Mouse (Mus musculus) urinary bladder, adult 18-20 months (tissue): ENCODE results near the gene Ltbr.
"Not testable (repeated sequence)": the region's sequence is repeated elsewhere in the genome, so short reads cannot be mapped to it uniquely, and the experiment has no call there.

Experiments
- DNase-seq, 2 experiments: peaks; one replicate each; pipeline ENCODE4 v3.0.0; 2022; ENCODE audit warnings: low spot score in 2 of 2, mixed read lengths in 2 of 2

Gene Ltbr

GRCm38 (mm10) chr6:125312581-125313355, 917 bp downstream of the Ltbr start:
- no peak for DNase-seq

DNA sequence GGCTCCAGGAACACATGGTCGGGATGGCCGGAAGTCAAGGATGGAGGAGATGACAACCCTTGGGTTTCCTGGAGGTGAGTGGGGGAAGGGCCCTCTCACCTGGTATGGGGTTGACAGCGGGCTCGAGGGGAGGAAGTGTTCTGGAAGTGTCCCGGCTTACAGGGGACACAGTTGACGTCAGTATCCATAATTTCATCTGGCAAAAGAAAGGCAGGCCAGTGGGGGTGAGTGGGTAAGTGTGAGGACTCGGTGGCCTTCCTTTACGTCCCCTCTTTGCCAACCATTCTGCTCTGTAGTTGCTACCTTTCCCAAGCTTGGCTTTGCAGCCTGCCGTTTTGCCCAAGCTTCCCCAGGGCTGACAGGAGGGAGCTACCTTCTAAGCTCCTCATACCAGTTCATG, 1.5 kb downstream of the Ltbr start:
- DNase-seq, result no peak

DNA sequence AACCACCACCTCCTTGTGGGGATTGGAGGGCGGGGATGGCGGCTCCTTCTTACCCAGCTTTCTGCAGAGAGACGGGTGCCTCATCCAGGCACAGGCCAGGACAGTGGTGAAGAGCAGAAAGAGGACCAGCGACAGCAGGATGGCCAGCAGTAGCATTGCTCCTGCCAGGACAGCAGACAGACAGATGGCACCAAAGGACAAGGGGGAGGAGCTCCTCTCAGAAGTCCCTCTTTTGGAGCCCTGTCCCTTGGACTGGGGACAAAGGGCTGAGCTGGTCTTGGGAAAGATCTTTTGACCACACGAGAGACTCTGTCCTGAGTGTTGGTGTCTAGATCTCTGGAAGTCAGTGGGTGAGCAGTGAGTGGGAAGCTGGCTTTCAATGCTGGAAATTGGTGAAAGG, 4.3 kb downstream of the Ltbr start:
- DNase-seq, result no peak

- no peak for DNase-seq
These were observed 4.8 kb downstream of the Ltbr start for GRCm38 (mm10) chr6:125308921-125309320.

DNA sequence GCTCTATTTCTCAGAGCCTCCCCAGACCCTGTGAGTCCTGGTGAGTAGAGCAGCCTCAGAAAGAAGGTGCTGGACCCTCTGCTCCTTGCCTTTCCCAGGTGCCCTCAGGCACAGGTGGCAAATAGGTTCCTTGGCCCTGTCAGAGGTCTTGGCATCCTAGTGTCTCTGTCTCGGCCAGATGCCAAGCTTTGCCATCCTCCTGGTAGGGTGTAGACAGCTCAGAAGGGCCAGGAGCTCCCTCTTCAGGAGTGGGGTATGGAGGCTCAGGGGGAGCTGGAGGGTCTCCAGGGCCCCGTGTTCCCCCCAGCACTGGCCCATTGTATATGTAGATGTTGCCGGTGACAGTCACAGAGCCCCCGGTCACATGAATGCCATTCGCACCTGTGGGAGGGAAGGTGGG, 6.6 kb downstream of the Ltbr start:
- DNase-seq, result no peak

- DNase-seq, result no peak
These were observed 8.2 kb downstream of the Ltbr start for GRCm38 (mm10) chr6:125305465-125305864.

GRCm38 (mm10) chr6:125304408-125304807, 9.3 kb downstream of the Ltbr start:
- DNase-seq, result not testable (repeated sequence)

GRCm38 (mm10) chr6:125303242-125303641, 10.4 kb downstream of the Ltbr start:
- no peak for DNase-seq

DNA sequence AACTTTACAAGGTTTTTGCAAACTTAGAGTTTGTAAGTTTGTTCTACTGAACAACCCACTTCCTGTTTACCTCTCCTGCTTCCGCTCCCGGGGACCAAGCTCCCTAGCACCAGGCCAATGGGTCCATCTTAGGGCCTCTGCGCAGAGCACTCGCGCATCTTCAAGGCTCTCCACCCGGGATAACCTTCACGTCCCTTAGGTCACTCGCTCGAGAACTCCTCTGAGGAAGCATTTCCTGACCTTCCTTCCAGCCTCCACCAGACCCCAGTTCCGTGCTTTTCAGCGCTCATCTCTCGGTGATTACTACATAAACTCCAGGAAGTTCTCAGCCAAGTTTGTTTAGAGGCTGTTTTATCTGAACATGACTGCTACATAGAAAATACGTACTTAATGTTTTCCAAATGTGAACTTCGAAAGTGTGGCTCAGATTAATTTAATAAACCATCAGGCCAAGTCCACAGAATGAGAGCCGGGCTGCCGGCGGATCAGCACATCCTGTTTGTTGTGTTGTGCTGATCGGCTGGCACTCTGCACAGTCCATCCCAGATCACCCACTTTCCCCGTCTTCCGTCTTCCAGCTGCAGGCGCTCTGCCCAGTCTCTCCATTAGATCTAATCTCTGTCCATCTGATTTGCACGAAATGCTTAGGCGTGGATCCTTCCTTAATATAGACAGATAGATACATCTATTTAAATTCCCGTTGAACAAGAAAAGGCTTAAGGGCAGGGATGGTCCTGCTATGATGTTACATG, 11.3 kb downstream of the Ltbr start:
- DNase-seq, result no peak

- DNase-seq, result no peak
These were observed 12.7 kb downstream of the Ltbr start for GRCm38 (mm10) chr6:125300982-125301381.

DNA sequence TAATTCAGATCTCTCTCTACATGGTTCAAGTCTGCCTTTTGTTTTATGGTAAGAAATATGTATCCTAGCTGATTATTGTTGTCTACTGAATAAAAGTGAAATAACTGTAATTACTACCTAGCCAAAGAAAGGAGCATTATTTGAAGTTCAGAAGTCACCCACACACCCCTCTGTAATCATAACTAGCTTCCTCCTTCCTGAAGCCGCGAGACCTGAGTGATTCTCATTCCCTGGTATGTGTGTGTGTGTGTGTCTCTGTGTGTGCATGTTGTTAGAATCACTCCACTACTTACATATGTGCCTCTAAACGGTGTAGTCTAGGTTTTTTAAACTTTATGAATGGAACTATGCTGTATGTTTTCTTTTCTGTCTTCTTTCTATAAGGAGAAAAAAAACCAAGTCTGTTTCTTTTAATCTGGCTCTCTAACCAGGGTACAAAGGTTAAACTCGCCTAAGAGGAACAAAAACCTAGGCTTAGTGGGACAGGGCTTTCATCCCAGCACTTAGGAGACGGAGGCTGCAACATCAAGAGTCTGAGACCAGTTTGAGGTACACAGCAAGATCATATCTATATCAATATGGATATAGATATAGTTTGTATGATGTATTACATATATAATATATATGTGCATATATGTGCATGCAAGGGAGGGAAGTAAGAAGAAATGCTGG, 16.4 kb downstream of the Ltbr start:
- DNase-seq, result no peak

- no peak for DNase-seq
These were observed 19.6 kb downstream of the Ltbr start for GRCm38 (mm10) chr6:125294049-125294448.

- no peak for DNase-seq
These were observed 21.4 kb downstream of the Ltbr start for GRCm38 (mm10) chr6:125292256-125292655.

DNA sequence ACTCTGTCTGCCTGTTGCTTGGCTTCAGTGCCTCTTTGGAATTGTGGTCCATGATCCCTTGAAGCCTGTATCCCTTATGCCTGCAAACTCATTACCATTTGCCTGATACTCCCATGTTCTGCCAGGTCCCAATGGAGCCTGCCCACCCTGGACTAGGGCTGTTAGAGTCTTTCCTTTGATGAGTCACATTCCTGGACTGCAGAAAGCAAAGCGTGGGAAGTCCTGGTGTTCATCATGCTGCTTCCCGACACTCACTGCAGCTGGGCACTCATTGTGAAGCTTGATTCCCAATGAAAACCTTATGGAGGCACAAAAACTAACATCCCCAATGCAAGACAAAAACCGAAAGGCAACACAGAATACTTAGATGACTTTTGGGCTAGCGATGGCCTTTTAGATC, 22.4 kb downstream of the Ltbr start:
- DNase-seq, result no peak

DNA sequence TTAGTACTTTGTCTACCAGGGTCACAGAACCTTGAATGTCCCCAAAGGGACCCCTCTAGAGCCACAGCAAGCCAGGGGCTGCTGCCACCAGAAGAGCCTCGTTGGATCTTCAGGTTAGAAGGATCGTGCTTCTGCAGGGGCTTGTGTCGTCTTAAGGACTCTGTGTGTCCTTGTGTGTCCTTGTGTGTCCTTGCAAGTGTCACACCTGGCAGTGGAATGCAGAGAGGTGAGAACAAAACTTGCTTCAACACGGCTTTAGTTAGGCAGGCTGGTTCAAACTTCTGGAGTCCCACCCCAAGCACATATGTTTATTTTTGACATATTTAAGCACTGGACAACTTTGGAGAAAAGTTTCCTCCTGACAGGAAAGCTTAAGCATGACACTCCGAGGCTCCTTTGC, 25.0 kb downstream of the Ltbr start:
- DNase-seq, result no peak

GRCm38 (mm10) chr6:125286944-125287343, 26.7 kb downstream of the Ltbr start:
- no peak for DNase-seq

DNA sequence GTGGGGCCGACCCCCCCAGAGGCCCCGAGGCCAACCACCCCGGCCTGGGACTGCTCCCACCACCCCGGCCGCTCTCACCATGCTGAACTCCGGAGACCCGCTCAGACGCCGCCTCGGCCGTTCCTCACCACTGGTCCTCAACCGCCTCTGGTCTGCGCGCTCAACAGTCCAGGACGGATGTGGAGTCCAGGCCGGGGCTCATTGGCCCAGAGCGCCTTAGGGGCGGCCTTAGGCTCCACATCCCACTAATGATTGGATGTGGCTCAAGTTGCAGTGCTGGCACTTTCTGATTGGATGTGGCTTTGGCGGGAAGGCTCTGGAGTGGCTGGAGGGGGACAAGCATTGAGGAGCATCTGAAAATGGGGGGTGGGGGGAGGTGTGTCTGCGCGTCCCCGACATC, 27.8 kb downstream of the Ltbr start, which contains the start of gene Tuba3a:
TSS of gene Tuba3a (minus strand) at position 153 of the 400 bp plus-strand sequence.
- DNase-seq, result no peak

GRCm38 (mm10) chr6:125284751-125285150, 28.9 kb downstream of the Ltbr start:
- no peak for DNase-seq

DNA sequence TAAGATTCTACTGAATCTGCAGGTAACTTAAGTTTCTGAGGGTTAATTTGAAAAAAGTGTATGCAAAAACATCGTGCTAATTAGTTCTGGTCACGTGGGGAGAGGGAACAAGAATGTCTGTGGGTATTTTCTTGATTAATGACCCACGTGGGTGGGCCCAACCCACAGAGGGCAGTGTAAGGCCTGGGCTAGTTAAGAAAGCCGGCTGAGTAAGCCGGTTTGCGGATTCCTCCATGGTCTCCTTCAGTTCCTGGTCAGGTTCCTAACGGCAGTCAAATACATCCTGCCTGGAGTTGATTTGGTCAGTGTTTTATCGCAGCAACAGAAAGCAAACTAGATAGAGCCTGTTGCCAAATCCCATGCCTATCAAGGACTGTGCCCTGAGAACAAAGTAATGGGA, 29.4 kb downstream of the Ltbr start:
- peak in 1 of 2 experiments; percentile 15 for DNase-seq

GRCm38 (mm10) chr6:125282721-125283120, 31.0 kb downstream of the Ltbr start:
- not testable (repeated sequence) for DNase-seq

- DNase-seq, result no peak
These were observed 34.0 kb downstream of the Ltbr start for GRCm38 (mm10) chr6:125279729-125280128.

- no peak for DNase-seq
These were observed 38.7 kb downstream of the Ltbr start for GRCm38 (mm10) chr6:125274841-125275563.
